Mouse (Mus musculus): ENCODE data around the gene Zfhx3.

DNA sequence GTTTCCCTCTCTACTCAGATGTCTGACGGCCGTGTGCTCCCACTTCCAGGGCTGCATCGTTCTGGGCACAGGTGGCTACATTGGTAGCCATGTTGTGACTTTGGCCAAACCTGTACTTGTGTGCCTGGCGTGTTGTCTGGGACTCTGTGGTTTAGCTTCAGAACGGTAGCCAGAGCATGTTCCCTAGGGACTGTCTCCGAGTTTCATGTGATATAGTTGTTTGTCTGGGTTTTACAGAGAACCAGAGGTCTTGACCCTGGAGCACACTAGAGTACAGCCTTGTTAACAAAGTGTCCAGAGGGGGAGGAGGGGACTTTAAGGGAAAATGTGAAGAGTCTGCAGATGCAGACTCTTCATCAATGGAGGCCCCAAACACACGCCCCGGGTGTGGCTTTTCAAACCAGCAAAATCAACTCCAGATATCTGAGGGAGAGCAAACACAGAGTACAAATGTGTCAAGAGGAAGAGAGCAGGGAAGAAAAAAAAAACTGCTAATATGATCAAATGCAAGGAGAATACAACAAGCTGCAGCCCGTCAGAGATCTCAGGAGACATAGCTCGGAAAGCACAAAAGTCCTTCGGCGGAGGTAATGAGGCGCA, 650.6 kb downstream of the Zfhx3 start:
- TF ChIP-seq CTCF (conservative IDR thresholded peaks at IDR 0.05; ENCODE audit: insufficient read depth, insufficient read length, low read depth, low read length) (no peak), POLR2A (IDR thresholded peaks at IDR 0.05; ENCODE audit: low read depth, low read length) (no peak)

All from kidney, adult 2 months (tissue).